Mouse (Mus musculus) ES-E14 (cell line): Measurements from ENCODE around the gene Pigo. TPM values are rescaled to one million over a fixed set of nuclear protein-coding genes. Genes with fewer than 3 reads are reported as not detected.

Source experiments
- DNase-seq: peaks from one replicate; pipeline ENCODE4 v3.0.0-alpha.2; 2013; ENCODE audit warnings: low read depth, low spot score
- H3K27ac ChIP-seq: 2 replicates; pipeline ENCODE4 v1.5.1; 2012; ENCODE audit warnings: low read depth, mild to moderate bottlenecking, low read length, moderate library complexity, mixed read lengths; ENCODE audit not compliant: poor library complexity, insufficient read depth, severe bottlenecking
- H3K36me3 ChIP-seq: 2 replicates; pipeline ENCODE4 v1.6.1; 2012; ENCODE audit warnings: mild to moderate bottlenecking, low read length, moderate library complexity, mixed read lengths; ENCODE audit not compliant: control insufficient read depth, poor library complexity, insufficient read depth, severe bottlenecking
- H3K4me1 ChIP-seq, 2 experiments: fragments of 150-350 bp in 1 of 2; sonication (generic) in 1 of 2; 2 replicates each; pipeline ENCODE4 v1.6.1; 2012; ENCODE audit warnings: low read length in 2 of 2, mild to moderate bottlenecking in 1 of 2, mixed read lengths in 1 of 2; ENCODE audit not compliant: control insufficient read depth in 2 of 2, insufficient read depth in 2 of 2, poor library complexity in 1 of 2
- H3K4me3 ChIP-seq, 2 experiments: fragments of 150-350 bp in 1 of 2; sonication (generic) in 1 of 2; 2 replicates each; pipeline ENCODE4 v1.5.1; 2012; ENCODE audit warnings: low read length in 2 of 2, low read depth in 1 of 2, mild to moderate bottlenecking in 1 of 2, mixed read lengths in 1 of 2; ENCODE audit not compliant: insufficient read depth in 1 of 2, poor library complexity in 1 of 2, severe bottlenecking in 1 of 2
- H3K9ac ChIP-seq: 2 replicates; pipeline ENCODE4 v1.6.1; 2012; ENCODE audit warnings: low read depth, mild to moderate bottlenecking, low read length, mixed read lengths; ENCODE audit not compliant: poor library complexity, insufficient read depth, severe bottlenecking
- H3K9me3 ChIP-seq: fragments of 150-350 bp; sonication (generic); 2 replicates; pipeline ENCODE4 v1.6.1; 2012; ENCODE audit warnings: low read depth, mild to moderate bottlenecking, low read length; ENCODE audit not compliant: control insufficient read depth, insufficient read depth
- CHD2 ChIP-seq: IDR thresholded peaks from 2 replicates; pipeline ENCODE4 v1.6.1; 2014; ENCODE audit warnings: mild to moderate bottlenecking, low read depth, low read length, inconsistent platforms
- HCFC1 ChIP-seq: IDR thresholded peaks from 2 replicates; pipeline ENCODE4 v1.6.1; 2012; ENCODE audit warnings: low read length, inconsistent platforms, borderline replicate concordance; ENCODE audit not compliant: insufficient read depth
- MAFK ChIP-seq: IDR thresholded peaks from 2 replicates; pipeline ENCODE4 v1.6.1; 2014; ENCODE audit warnings: mild to moderate bottlenecking, low read depth, low read length, inconsistent platforms; ENCODE audit not compliant: insufficient read depth
- ZC3H11A ChIP-seq: IDR thresholded peaks from 2 replicates; pipeline ENCODE4 v1.6.1; 2012; ENCODE audit warnings: low read depth, mild to moderate bottlenecking, inconsistent platforms, low read length, borderline replicate concordance
- ZNF384 ChIP-seq: IDR thresholded peaks from 2 replicates; pipeline ENCODE4 v1.6.1; 2012; ENCODE audit warnings: low read depth, low read length, inconsistent platforms
- in situ Hi-C, 2 experiments: fragments of 600-800 bp; cut with MboI; formaldehyde crosslinking; loops; one replicate each; pipeline ENCODE4 v1.15.1; 2025; ENCODE audit warnings: low sequenced_read_pairs in 2 of 2, inconsistent platforms in 1 of 2; ENCODE audit not compliant: unreplicated experiment in 2 of 2
- total RNA-seq: library from RNA; depleted of rRNA; stranded (reverse); fragments of 300-350 nt; gene quantifications from 2 replicates; pipeline ENCODE4 v1.2.3, GENCODE M21; 2012

Gene Pigo
- total RNA-seq, 1 experiment: 40.9 TPM

DNA sequence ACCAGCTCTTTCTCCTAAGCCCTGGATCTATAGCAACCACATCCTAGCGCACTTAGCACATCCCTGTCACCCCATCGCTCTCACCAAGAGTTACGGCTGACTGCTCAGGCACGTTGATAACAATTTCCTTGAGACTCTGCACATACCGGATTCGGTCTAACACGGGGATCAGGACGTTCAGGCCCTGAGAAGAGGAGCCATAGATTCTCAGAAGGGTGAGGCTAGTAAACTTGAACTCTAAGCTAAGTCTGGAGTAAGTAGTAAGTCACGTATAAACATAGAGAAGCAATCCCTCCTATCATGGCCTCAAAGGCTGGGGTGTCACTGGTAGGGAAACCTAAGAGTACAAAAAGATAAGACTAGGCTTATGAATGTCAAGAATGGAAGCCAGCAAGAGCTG lies 4.7 kb upstream of the Pigo start:
- H3K27ac ChIP-seq: no peak overlapping the region
- in situ Hi-C loops: no loop called here
- no peaks in the 10 kb centered on the region for H3K9me3 ChIP-seq
- H3K4me3 ChIP-seq: peak overlapping the region; percentile 85
- H3K36me3 ChIP-seq: peaks cover 14% of the 10 kb centered on the region
- peak overlapping the region; percentile 94 for H3K9ac ChIP-seq
- peaks cover 0 to 3% of the 10 kb centered on the region in 2 experiments; a peak in 1 of 4 replicates for H3K4me1 ChIP-seq
- TF ChIP-seq ZNF384 (no peak), HCFC1 (no peak), MAFK (no peak), ZC3H11A (no peak), CHD2 (no peak)
- no peak for DNase-seq

DNA sequence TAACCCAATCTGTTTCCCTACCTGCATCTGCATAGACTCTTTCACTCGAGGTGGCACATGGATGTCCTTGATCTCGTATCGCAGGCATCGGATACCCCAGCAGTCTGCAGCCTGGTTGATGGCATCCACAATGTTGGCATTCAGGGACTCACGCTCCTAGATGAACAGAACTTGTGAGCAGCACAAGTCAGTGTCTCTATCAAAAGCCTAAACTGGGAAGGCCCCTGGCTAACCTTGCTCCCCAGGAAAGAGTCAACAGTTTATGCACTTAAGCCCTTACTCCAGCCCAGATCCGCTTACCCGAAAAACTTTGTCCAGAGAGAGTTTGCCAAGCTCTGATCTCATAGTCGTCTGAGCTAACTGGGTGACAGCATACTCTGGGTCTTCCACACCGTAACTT lies 4.1 kb upstream of the Pigo start:
- TF ChIP-seq ZC3H11A (no peak), CHD2 (no peak), HCFC1 (no peak), MAFK (no peak), ZNF384 (no peak)
- in situ Hi-C loops: no loop called here
- Histone ChIP-seq H3K4me1 (peaks cover 0 to 6% of the 10 kb centered on the region in 2 experiments; a peak in 1 of 4 replicates), H3K27ac (no peak overlapping the region), H3K9ac (no peak overlapping the region), H3K36me3 (peaks cover 14% of the 10 kb centered on the region), H3K9me3 (no peaks in the 10 kb centered on the region), H3K4me3 (no peak overlapping the region)
- DNase-seq: no peak

DNA sequence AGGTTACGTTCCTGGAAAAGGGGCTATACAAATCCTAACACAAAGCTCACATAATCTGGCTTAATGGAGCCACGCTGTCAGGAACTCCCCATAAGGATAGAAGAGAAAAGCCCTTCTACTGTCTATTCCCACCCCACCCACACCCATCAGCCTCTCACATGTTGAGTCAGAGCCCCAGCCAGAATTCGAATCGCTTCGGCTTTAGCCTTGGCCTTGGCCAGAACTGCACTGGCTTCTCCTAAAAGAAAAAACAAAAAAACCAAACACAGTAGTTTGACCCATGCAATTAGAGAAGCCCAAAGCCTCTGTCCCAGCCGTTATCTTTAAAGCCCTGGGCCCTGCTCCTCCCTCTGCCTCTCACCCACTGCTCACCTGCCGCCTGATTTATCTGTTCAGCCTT lies 3.5 kb upstream of the Pigo start:
- in situ Hi-C loops: no loop called here
- no peaks in the 10 kb centered on the region for H3K9me3 ChIP-seq
- peaks cover 2 to 10% of the 10 kb centered on the region in 2 experiments; a peak in 1 of 4 replicates for H3K4me1 ChIP-seq

DNA sequence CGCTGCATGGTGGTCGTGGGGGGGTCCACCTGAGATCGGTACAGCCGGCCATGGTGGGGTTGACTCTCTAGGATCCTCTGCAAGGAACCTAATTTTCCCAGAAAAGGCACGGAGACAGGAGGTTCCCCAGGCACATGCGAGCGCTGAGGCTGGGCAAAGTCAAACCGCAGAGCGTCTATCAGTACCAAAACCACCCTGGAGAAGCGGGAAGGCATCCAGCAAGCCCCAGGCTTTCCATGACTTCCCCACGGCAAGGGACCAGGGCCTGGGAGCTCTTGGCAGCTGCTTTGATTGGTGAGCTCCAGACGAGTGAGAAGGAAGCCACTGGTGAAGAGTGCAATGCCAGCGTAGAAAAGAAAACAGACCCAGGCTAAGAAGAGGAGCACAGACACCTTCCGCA lies 946 bp downstream of the Pigo start:
- TF ChIP-seq ZNF384 (no peak), CHD2 (no peak), HCFC1 (no peak), MAFK (no peak), ZC3H11A (no peak)
- Histone ChIP-seq H3K9ac (peak overlapping the region; percentile 72; the same call in 1 of the 2 replicates), H3K9me3 (no peaks in the 10 kb centered on the region), H3K27ac (no peak overlapping the region), H3K36me3 (peaks cover 36% of the 10 kb centered on the region), H3K4me1 (peaks cover 2 to 21% of the 10 kb centered on the region in 2 experiments; a peak in 3 of 4 replicates), H3K4me3 (peak overlapping the region; percentile 93 to 98)
- in situ Hi-C loops: no loop called here
- no peak for DNase-seq

More for the DNA sequence above, 3.5 kb upstream of the Pigo start:
- H3K4me3 ChIP-seq: no peak overlapping the region
- H3K9ac ChIP-seq: no peak overlapping the region
- H3K36me3 ChIP-seq: peaks cover 16% of the 10 kb centered on the region
- DNase-seq: no peak
- TF ChIP-seq HCFC1: no peak
- TF ChIP-seq CHD2: no peak
- TF ChIP-seq ZC3H11A: no peak
- no peak for TF ChIP-seq MAFK
- no peak for TF ChIP-seq ZNF384
- H3K27ac ChIP-seq: no peak overlapping the region

DNA sequence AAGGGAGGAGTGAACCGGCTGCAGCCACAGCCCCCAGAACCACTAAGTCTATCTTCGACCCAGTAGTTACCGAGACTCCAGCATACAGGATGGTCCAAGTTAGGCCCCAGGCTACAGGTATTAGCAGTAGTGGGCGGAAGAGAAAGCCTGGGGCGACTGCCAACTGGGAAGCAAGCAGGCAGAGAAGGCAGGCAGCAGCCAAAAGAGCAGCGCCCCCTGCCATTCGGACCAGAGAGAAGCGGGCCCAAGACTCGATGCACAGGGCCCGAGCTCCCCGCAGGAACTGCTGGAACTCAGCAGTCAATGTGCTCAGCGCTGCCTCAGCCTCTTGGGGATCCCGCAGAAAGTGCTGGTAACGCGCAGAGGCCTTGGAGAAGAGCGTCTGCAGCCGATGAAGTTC lies 4.3 kb downstream of the Pigo start:
- H3K4me3 ChIP-seq: peak overlapping the region in 1 of 2 experiments; percentile 32; a peak in 1 of 4 replicates
- in situ Hi-C loops: no loop called here
- H3K27ac ChIP-seq: no peak overlapping the region
- H3K4me1 ChIP-seq: peaks cover 2 to 21% of the 10 kb centered on the region in 2 experiments; a peak in 3 of 4 replicates
- H3K36me3 ChIP-seq: peaks cover 40% of the 10 kb centered on the region
- DNase-seq: no peak
- H3K9ac ChIP-seq: peak overlapping the region; percentile 13; the same call in 1 of the 2 replicates
- TF ChIP-seq MAFK (no peak), HCFC1 (no peak), ZNF384 (no peak), CHD2 (no peak), ZC3H11A (no peak)
- H3K9me3 ChIP-seq: no peaks in the 10 kb centered on the region
